Mouse (Mus musculus): ENCODE measurements around the gene Ppm1b. TPM values are rescaled to one million over a fixed set of nuclear protein-coding genes. Genes with fewer than 3 reads are reported as not detected.

Ppm1b gene
- polyA plus RNA-seq, 1 experiment: 38.7 TPM

DNA sequence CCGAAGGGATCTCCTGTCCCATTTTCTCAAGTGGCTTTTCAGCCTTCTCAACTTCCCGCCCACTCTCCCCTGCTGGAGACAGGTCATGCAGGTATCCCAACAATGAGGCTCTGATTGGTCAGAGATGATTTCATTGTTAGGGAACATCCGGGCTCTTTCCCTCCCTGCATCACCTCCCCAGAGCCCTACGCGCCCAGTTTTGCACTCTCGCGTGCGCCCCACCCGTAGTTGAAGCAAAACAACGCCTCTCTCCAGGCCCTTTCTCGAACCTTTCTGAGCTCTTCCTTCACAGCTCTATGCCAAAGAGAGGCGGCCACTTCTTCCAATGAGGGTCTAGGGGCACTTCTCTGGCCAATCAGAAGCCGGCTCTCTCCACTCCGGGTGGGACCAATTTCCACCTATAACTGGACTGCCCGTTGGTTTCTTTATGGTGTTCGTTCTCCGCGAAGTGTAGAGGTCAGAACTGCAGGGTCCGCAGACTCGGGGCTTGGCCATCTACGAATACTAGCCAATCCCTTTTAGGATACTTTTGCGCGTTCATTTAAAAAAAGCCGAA, 468 bp downstream of the Ppm1b start:
- peak; percentile 54; the same call in 1 of the 2 replicates for TF ChIP-seq POLR2A (IDR thresholded peaks at IDR 0.05; ENCODE audit: borderline replicate concordance, low read depth, low read length)
- TF ChIP-seq CTCF (IDR thresholded peaks at IDR 0.05; ENCODE audit: low read depth, low read length): no peak
- Histone ChIP-seq H3K4me1 (ENCODE audit: control insufficient read depth, insufficient read depth, low read length) (peaks cover 17% of the 10 kb centered on the region), H3K27ac (ENCODE audit: insufficient read depth, low read depth, low read length) (peak overlapping the region; percentile 80), H3K4me3 (ENCODE audit: insufficient read depth, low read length) (peak overlapping the region; percentile 67)

DNA sequence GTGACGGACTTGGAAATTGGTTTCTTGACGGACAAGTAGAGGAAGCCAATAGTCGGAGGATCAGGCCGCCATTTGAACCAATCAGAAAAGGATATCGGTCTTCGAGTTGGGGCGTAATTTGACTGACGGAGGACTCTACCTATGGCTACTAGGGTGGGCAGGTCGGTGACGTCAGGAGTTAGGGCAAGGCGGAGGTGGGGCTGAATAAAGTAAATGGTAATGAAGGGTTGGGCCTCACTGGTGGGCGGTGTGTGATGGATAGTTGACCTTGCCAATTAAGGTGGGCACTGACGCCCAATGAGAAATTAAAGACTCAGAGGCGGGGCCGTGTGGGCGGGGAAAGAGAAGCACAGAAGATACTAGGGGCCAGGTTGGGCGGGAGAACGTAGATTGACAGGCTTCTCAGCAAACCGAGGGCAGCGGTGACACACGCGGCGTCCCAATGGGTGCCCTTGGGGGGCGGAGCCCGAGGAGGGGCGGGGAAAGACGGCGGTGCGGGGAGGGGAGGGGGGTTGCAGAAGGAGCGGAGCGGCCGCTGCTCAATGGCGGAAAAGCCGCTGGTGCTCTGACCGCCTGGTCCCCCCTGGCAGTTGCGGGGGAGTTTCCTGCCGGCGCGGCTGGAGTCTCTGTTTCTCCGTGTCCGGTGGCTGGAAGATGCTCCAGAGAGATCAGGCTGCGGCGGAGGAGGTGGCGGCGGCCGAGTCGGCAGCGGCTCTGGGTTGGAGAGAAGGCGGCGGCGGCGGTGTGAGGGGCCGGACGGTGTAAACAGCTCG, 1.1 kb downstream of the Ppm1b start:
- H3K4me3 ChIP-seq (ENCODE audit: insufficient read depth, low read length): peak overlapping the region; percentile 92
- peaks cover 18% of the 10 kb centered on the region for H3K4me1 ChIP-seq (ENCODE audit: control insufficient read depth, insufficient read depth, low read length)
- TF ChIP-seq CTCF (IDR thresholded peaks at IDR 0.05; ENCODE audit: low read depth, low read length) (no peak), POLR2A (IDR thresholded peaks at IDR 0.05; ENCODE audit: borderline replicate concordance, low read depth, low read length) (no peak)
- peak overlapping the region; percentile 80 for H3K27ac ChIP-seq (ENCODE audit: insufficient read depth, low read depth, low read length)

DNA sequence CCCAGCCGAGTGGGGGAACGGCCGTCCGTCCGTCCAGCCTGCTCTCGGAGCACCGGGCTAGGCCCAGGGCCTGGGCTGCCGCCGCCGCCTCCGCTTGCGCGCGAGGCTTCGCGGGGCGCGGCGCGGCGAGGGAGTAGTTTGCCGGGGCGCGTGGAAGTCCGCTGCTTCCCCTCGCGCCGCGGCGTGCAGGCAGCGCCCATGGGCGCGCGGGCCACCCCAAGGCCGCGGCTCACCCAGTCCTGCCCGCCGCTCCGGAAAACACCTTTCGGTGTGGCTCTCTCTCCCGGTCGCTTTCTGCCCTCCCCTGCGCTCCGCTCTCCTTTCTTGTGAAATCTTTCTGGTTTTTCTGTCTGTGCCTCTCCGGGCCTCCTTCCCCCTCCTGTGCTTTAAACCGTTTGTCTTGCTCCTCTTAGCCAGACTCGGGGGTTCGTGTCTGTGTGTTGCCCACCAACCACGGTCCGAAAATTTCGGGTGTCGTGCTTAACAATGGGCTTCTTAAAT, 1.9 kb downstream of the Ppm1b start:
- peaks cover 18% of the 10 kb centered on the region for H3K4me1 ChIP-seq (ENCODE audit: control insufficient read depth, insufficient read depth, low read length)
- peak overlapping the region; percentile 64 for H3K27ac ChIP-seq (ENCODE audit: insufficient read depth, low read depth, low read length)
- peak overlapping the region; percentile 92 for H3K4me3 ChIP-seq (ENCODE audit: insufficient read depth, low read length)
- no peak for TF ChIP-seq CTCF (IDR thresholded peaks at IDR 0.05; ENCODE audit: low read depth, low read length)
- TF ChIP-seq POLR2A (IDR thresholded peaks at IDR 0.05; ENCODE audit: borderline replicate concordance, low read depth, low read length): no peak

- no peak for TF ChIP-seq CTCF (IDR thresholded peaks at IDR 0.05; ENCODE audit: low read depth, low read length)
- TF ChIP-seq POLR2A (IDR thresholded peaks at IDR 0.05; ENCODE audit: borderline replicate concordance, low read depth, low read length): no peak
- Histone ChIP-seq H3K4me1 (ENCODE audit: control insufficient read depth, insufficient read depth, low read length) (peaks cover 18% of the 10 kb centered on the region), H3K4me3 (ENCODE audit: insufficient read depth, low read length) (peak overlapping the region; percentile 92), H3K27ac (ENCODE audit: insufficient read depth, low read depth, low read length) (no peak overlapping the region)
These were observed 2.6 kb downstream of the Ppm1b start for GRCm38 (mm10) chr17:84958986-84959664.

DNA sequence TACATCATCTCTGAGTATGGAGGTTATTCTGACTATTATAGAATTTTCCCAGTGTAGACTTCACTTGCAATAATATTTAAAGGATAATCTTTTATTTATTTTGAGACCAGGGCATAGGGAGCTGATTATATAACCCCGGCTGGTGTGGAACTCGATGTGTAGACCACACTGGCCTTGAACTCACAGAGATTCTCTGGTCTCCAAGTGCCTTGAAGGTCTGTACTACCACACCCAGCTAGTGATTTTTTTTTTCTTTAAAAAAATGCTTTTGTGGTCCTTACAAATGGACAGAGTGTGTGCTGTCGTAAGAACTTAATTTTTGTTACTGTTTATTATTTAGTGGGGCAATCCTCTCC, 3.1 kb downstream of the Ppm1b start:
- Histone ChIP-seq H3K4me1 (ENCODE audit: control insufficient read depth, insufficient read depth, low read length) (peaks cover 18% of the 10 kb centered on the region), H3K27ac (ENCODE audit: insufficient read depth, low read depth, low read length) (no peak overlapping the region), H3K4me3 (ENCODE audit: insufficient read depth, low read length) (peak overlapping the region; percentile 27; the same call in 1 of the 2 replicates)
- no peak for TF ChIP-seq POLR2A (IDR thresholded peaks at IDR 0.05; ENCODE audit: borderline replicate concordance, low read depth, low read length)
- TF ChIP-seq CTCF (IDR thresholded peaks at IDR 0.05; ENCODE audit: low read depth, low read length): no peak

DNA sequence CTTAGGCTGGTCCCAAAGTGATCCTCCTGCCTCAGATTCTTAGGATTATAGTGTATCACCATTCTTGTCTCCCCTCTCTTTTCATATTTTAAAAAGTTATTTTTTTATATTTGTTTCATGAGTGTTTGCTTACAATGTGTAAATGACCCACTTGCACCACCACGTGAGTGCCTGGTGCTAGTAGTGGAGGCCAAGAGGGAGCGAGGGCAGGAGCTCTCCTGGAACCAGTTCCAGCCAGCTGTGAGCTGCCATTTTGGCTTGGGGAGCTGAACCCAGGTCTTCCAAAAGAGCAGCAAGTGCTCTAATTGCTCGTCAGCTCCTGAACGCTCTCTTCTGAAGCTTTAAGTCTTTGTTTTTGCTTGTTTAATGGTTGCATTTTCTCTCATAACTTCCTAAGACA, 3.6 kb downstream of the Ppm1b start:
- no peak overlapping the region for H3K4me3 ChIP-seq (ENCODE audit: insufficient read depth, low read length)
- no peak for TF ChIP-seq POLR2A (IDR thresholded peaks at IDR 0.05; ENCODE audit: borderline replicate concordance, low read depth, low read length)
- no peak for TF ChIP-seq CTCF (IDR thresholded peaks at IDR 0.05; ENCODE audit: low read depth, low read length)
- no peak overlapping the region for H3K27ac ChIP-seq (ENCODE audit: insufficient read depth, low read depth, low read length)
- peaks cover 18% of the 10 kb centered on the region for H3K4me1 ChIP-seq (ENCODE audit: control insufficient read depth, insufficient read depth, low read length)

DNA sequence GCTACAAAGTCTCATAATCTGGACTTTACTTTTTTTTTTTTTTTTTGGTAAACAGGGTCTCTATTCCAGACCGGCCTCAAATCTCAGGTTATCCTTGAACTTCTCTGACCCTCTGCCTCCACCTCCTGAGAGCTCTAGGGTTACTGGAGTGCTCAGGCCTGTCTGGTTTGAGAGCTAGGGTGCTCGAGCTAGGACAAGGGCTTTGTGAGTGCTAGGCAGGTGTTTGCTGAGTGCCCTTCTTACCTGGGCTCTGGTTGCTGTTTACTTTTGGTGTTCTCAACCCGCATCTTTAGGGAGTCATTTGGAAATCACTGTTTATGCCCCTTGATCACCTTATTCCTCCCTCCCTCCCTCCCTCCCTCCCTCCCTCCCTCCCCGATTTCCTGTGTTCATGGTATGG, 5.5 kb downstream of the Ppm1b start:
- H3K27ac ChIP-seq (ENCODE audit: insufficient read depth, low read depth, low read length): no peak overlapping the region
- H3K4me1 ChIP-seq (ENCODE audit: control insufficient read depth, insufficient read depth, low read length): peaks cover 14% of the 10 kb centered on the region
- H3K4me3 ChIP-seq (ENCODE audit: insufficient read depth, low read length): no peak overlapping the region
- TF ChIP-seq POLR2A (IDR thresholded peaks at IDR 0.05; ENCODE audit: borderline replicate concordance, low read depth, low read length): no peak
- no peak for TF ChIP-seq CTCF (IDR thresholded peaks at IDR 0.05; ENCODE audit: low read depth, low read length)

GRCm38 (mm10) chr17:84963651-84964050, 7.1 kb downstream of the Ppm1b start:
- Histone ChIP-seq H3K27ac (ENCODE audit: insufficient read depth, low read depth, low read length) (no peak overlapping the region), H3K4me3 (ENCODE audit: insufficient read depth, low read length) (no peak overlapping the region), H3K4me1 (ENCODE audit: control insufficient read depth, insufficient read depth, low read length) (peaks cover 16% of the 10 kb centered on the region)
- TF ChIP-seq POLR2A (IDR thresholded peaks at IDR 0.05; ENCODE audit: borderline replicate concordance, low read depth, low read length): no peak
- no peak for TF ChIP-seq CTCF (IDR thresholded peaks at IDR 0.05; ENCODE audit: low read depth, low read length)

DNA sequence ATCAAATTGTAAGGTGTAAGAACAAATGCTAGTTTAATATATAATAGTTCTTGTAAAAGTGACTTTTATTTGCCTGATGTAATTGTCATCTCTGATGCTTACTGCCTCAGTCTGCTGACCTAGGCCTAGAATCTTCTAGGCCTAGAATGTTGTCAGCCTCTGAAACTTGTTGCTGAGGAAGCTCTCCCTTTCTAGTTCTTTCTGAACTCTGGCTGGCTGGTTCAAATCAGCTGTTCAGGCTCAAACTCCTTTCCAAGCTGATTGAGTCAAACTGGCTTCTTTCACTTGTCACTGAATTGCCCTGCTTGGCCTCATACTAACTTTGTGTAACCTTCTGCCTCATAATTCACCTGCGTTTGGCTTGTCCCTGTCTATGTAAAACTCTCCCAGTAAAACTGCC, 9.7 kb downstream of the Ppm1b start:
- Histone ChIP-seq H3K4me3 (ENCODE audit: insufficient read depth, low read length) (no peak overlapping the region), H3K4me1 (ENCODE audit: control insufficient read depth, insufficient read depth, low read length) (peaks cover 5% of the 10 kb centered on the region)
- TF ChIP-seq POLR2A (IDR thresholded peaks at IDR 0.05; ENCODE audit: borderline replicate concordance, low read depth, low read length) (no peak), CTCF (IDR thresholded peaks at IDR 0.05; ENCODE audit: low read depth, low read length) (no peak)

DNA sequence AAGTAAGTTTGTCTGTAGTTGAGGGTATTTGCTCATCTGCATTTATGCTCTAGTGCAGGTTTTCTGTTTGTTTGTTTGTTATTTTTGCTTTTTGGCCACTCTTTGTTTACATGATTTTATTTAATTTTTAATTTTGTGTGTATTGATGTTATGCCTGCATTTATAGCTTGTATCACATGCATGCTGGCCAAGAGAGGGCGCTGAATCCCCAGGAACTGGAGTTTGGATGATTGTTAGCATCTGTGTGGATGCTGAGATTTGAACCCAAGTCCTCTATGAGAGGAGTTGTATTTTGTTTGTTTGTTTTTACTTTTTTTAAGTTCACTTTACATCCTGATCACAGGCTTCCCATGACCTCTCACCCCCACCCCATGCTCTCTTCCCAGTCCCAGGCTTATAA, 10.5 kb downstream of the Ppm1b start:
- Histone ChIP-seq H3K4me1 (ENCODE audit: control insufficient read depth, insufficient read depth, low read length) (peaks cover 2% of the 10 kb centered on the region; the same call in 1 of the 2 replicates), H3K4me3 (ENCODE audit: insufficient read depth, low read length) (no peak overlapping the region)
- no peak for TF ChIP-seq CTCF (IDR thresholded peaks at IDR 0.05; ENCODE audit: low read depth, low read length)
- TF ChIP-seq POLR2A (IDR thresholded peaks at IDR 0.05; ENCODE audit: borderline replicate concordance, low read depth, low read length): no peak

More for the DNA sequence above, 9.7 kb downstream of the Ppm1b start:
- H3K27ac ChIP-seq (ENCODE audit: insufficient read depth, low read depth, low read length): no peak overlapping the region

More for the DNA sequence above, 10.5 kb downstream of the Ppm1b start:
- H3K27ac ChIP-seq (ENCODE audit: insufficient read depth, low read depth, low read length): no peak overlapping the region
